Mouse (Mus musculus): Measurements from ENCODE around the gene Slc4a1.
"Not testable (repeated sequence)": the region's sequence is repeated elsewhere in the genome, so short reads cannot be mapped to it uniquely, and the experiment has no call there.

The Slc4a1 gene

GRCm38 (mm10) chr11:102366103-102366502, at the start of gene Slc4a1:
Slc4a1 (minus strand) TSS chr11:102366203.
- in situ Hi-C loops (cut with MboI) = not testable (repeated sequence)

DNA sequence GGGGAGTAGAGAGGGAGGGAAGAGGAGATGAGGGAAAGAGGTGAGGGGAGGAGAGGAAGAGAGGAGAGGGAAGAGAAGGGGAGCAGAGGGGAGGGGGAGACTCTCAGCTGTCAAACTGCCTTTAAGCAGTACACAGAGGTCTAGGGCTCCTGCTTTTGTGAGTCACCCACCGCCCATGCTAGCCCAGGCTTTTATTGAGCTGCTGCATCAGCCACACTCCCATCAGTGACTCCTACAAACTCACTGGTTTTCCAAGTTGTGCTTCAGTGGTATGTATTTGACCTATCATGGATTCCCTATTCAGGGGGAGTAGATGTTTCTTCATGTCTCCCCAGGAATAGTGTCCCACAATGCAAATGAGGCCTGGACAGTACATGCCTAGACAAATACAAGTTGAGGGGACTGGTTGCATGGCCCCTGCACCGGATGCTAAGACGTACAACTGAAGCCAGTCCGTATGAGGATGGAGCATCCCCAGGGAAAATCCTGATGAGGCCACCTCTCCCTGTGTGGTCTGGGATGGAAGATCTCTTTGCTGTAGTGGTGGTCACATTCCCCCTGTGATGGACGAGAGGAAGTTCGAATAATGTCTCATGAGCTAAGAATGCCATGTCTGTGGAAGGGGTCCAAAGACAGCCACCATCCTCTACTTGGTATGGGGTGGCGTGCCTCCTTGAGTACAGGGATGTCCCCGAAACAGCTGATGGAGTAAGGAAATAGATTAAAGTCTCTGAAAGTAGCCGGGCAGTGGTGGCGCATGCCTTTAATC, 49.2 kb upstream of the Slc4a1 start:
- in situ Hi-C loops (cut with MboI) = no loop called here

DNA sequence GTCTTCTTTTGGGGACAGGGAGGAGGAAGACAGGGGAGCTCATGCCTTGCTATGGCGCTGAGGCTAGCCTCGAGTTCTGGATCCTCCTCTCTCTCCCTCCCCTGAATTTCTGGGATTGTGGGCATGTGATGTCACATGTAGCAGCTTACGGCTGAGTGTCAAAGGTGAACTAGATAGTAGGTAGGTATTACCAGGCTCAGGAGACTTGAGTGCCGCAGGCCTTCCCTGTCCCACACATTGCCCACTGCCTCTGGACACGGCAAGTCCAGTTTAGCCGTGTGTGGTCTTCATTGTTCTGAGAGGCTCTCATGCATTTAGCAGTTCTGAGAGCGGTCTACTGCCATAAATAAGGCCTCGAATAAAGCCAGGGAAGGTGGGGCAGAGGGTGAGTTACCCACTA, 47.1 kb upstream of the Slc4a1 start:
- in situ Hi-C loops (cut with MboI) = no loop called here

GRCm38 (mm10) chr11:102411704-102412103, 45.7 kb upstream of the Slc4a1 start:
- in situ Hi-C loops (cut with MboI) = no loop called here

GRCm38 (mm10) chr11:102411061-102411460, 45.1 kb upstream of the Slc4a1 start:
- in situ Hi-C loops (cut with MboI) = no loop called here

- in situ Hi-C loops (cut with MboI) = not testable (repeated sequence)
These were observed 44.3 kb upstream of the Slc4a1 start for GRCm38 (mm10) chr11:102410345-102410744.

GRCm38 (mm10) chr11:102409795-102410330, 43.9 kb upstream of the Slc4a1 start:
- in situ Hi-C loops (cut with MboI) = loop anchor here (5.0 kb wide), 1 partner anchor 88 kb away; no protein-coding TSS in a partner anchor

- in situ Hi-C loops (cut with MboI) = loop anchor here (5.0 kb wide), 1 partner anchor 87 kb away; no protein-coding TSS in a partner anchor
These were observed 43.1 kb upstream of the Slc4a1 start for GRCm38 (mm10) chr11:102408888-102409794.

- in situ Hi-C loops (cut with MboI) = loop anchor here (5.0 kb wide), 1 partner anchor 86 kb away; no protein-coding TSS in a partner anchor
These were observed 42.4 kb upstream of the Slc4a1 start for GRCm38 (mm10) chr11:102408344-102408876.

DNA sequence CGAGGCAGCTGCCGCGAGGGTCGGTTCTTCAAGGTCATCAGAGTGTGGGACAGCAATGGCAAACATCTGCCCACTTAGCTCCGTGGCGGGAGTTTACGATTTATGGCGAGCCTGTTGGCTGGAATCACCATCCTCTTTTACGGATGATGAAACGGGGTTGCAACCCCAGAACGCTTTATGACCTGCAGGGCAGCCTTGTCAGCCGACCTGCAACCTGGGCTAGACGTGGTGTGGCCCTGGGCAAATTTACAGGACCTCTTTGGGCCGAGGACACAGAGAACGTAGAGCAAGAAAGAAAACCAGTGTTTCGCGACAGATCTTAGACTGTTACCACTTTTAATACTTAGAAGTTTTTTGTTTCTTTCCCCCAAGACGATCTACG, 41.8 kb upstream of the Slc4a1 start, which contains the start of gene Slc25a39:
Gene Slc25a39, minus strand, starts transcription at position 113 of the 382 bp plus-strand sequence.
- in situ Hi-C loops (cut with MboI) = loop anchor here (5.0 kb wide), 1 partner anchor 86 kb away; no protein-coding TSS in a partner anchor

GRCm38 (mm10) chr11:102406900-102407833, 41.2 kb upstream of the Slc4a1 start:
- in situ Hi-C loops (cut with MboI) = loop anchor here (5.0 kb wide), 1 partner anchor 85 kb away; no protein-coding TSS in a partner anchor

GRCm38 (mm10) chr11:102406401-102406800, 40.4 kb upstream of the Slc4a1 start:
- in situ Hi-C loops (cut with MboI) = loop anchor here (5.0 kb wide), 1 partner anchor 84 kb away; no protein-coding TSS in a partner anchor

- in situ Hi-C loops (cut with MboI) = loop anchor here (5.0 kb wide), 1 partner anchor 83 kb away; no protein-coding TSS in a partner anchor
These were observed 39.7 kb upstream of the Slc4a1 start for GRCm38 (mm10) chr11:102405544-102406285.

GRCm38 (mm10) chr11:102404161-102405010, 38.4 kb upstream of the Slc4a1 start:
- in situ Hi-C loops (cut with MboI) = loop anchor here (5.0 kb wide), 1 partner anchor 82 kb away; no protein-coding TSS in a partner anchor

- in situ Hi-C loops (cut with MboI) = no loop called here
These were observed 37.7 kb upstream of the Slc4a1 start for GRCm38 (mm10) chr11:102403657-102404056.

DNA sequence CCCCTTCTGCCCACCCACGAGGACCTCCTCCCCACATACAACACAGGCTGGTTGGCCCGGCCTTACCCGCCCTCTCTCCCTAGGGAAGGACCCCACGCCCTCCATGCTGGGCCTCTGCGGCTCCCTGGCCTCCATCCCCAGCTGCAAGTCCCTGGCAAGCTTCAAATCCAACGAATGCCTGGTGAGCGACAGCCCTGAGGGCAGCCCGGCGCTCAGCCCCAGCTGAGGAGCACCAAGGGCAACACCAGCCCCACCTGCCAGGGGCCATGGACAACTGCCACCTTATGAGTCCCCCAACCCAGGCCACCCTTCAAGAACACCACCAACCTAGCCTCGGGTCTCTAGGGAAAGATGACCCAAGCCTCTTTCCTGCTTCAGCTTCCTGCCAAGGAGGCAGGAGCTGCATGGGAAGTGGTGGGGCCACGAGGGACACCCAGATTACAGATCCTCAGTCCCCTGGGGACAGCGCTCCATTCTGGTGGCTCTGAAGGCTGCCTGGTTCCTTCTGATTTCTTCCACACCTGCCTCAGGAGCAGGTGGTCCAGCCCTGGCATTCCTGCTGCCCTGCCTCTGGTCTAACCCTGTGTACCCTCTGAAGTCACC, 36.0 kb upstream of the Slc4a1 start:
- in situ Hi-C loops (cut with MboI) = no loop called here

DNA sequence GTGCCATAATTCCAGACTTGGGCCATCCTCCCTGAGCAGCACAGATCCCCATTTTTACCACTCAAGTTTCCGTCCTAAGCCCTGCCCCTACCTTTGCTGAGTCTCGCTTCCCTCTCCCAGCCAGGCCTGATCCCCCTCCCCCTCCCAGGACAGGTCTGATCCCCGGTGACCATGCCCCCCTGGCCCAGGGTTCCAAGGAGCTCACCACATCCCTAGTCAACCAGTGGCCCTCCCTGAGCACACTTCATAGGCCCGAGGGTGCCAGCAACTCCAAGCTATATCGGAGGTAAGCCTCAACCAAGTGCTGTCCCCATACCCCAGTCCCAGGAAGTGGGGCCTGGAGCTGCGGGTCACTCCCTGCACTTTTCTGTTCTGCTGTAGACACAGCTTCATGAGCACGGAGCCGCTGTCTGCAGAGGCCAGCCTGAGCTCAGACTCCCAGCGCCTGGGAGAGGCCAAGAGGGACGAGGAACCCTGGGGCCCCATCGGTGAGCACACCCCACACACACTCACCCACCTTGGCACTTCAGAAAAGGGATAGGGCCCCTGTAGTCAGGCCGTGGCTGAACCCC, 34.6 kb upstream of the Slc4a1 start:
- in situ Hi-C loops (cut with MboI) = no loop called here

DNA sequence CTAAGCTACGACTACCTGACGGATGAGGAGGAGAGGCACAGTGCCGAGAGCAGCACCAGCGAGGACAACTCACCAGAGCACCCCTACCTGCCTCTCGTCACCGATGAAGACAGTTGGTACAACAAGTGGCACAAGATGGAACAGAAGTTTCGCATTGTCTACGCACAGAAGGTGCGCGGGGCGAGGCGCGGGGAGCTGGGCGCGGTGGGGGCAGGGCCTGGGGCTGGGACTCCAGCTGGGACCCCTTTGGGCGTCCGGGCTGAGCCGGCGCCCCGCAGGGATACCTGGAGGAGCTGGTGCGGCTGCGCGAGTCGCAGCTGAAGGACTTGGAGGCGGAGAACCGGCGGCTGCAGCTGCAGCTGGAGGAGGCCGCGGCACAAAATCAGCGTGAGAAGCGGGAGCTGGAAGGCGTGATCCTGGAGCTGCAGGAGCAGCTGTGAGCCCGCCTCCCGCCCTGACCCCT, 33.6 kb upstream of the Slc4a1 start:
- in situ Hi-C loops (cut with MboI) = no loop called here

Measured in mature B cell (primary cell).